Mouse (Mus musculus) small intestine, adult 2 months (tissue): Measurements from ENCODE around the gene Cdt1.

Experiments used
- CTCF ChIP-seq: fragments of 200-500 bp; IDR thresholded peaks from 2 replicates; pipeline ENCODE4 v1.5.1; 2012; ENCODE audit warnings: low read depth, mild to moderate bottlenecking, control low read depth, inconsistent platforms, low read length, moderate library complexity, mixed read lengths; ENCODE audit not compliant: insufficient replicate concordance, insufficient read length; ENCODE audit errors: extremely low read depth
- POLR2A ChIP-seq: fragments of 200-500 bp; IDR thresholded peaks from 2 replicates; pipeline ENCODE4 v1.6.1; 2012; ENCODE audit warnings: low read depth, mild to moderate bottlenecking, control low read depth, inconsistent platforms, low read length, moderate library complexity

DNA sequence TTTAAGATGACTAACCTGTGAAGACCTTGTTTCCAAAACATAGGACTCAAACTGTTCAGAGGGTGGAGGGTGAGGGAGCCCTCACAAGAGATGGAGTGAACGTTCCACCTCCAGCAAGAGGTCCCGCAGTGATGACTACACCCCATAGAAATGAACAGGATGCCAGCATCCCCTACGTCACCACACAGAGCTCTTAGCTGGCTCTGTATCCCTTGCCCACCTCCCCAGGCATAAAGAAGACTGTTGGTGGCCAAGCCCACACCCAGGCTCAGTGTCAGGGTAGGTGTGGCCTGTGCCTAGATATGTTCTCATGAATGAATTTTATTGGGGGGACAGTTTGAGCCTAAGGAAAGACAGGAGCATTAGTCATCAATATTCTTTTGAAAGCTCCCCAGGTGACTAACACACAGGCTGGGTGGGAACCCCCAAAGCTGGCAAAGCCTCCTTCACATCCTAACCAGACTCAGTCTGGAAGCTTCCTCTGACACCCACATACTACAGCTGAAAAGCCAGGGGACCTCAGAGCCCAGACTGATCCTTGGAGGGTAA lies 18.9 kb upstream of the Cdt1 start:
- TF ChIP-seq POLR2A = no peak
- no peak for TF ChIP-seq CTCF
